Mouse (Mus musculus) lung, postnatal 36 days (tissue): ENCODE measurements at regions not wholly inside any gene's neighbourhood (a gene's known extent, or its start where the extent isn't known, plus 50 kb on each side); places are given as distances from the start of the nearest gene placed in this dataset.
A peak's percentile ranks its signal among the peaks of the same experiment; 100 is the strongest.

ENCODE experiments used
- DNase-seq: peaks from one replicate; pipeline ENCODE4 v3.0.0; 2022; ENCODE audit warnings: mixed read lengths

DNA sequence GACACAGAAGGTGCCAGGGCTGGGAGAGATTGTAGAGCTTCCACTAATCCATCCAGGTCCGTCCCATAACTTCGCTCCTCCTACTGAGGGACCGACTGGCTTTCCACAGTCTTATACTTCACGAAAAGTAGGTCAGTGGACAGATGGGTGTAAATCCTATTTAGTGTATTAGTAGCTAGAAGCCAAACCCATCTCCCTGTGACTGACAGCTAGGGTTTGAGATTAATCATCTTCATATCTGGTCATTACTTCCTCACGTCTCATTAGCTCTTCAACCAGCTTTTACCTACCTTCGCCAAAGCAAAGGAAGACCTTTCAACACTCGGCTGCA is 60.4 kb upstream of the Scaf11 start:
- DNase-seq = no peak

DNA sequence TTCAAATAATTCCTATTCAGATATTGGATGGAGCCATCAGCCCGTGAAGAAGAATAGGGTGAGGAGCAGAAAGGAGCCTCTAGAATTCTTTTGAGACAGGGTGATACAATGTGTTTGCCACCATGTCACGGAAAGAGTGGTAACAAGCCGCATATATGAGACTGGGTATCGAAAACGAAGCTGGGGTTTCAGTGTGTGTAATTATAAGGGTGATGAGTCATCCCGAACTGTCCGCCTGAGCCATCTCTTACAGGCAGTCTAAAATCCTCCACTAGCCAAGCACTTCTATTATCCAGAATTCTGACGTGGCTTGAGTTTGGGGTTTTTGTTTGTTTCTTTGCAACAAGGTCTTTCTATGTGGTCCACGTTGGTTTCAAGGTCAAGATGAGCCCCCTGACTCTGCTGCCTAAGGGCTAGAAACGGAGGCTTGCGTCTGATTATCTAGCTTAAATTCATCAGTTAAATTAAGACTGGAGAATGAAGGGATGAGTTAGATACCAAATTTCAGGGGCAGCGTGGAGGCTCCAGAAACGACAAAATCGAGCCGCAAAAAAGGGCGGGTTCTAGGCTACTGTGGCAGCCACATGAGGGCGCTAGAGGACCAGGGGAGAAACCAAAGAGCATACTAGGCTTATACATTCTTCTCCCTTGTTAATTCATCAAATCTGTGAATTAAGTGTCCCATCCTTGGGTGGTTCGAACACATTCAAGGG is 59.9 kb upstream of the Scaf11 start:
- peak; percentile 47 for DNase-seq

- DNase-seq = no peak
Observed at GRCm38 (mm10) chr15:96518156-96518555, 57.5 kb upstream of the Scaf11 start.

DNA sequence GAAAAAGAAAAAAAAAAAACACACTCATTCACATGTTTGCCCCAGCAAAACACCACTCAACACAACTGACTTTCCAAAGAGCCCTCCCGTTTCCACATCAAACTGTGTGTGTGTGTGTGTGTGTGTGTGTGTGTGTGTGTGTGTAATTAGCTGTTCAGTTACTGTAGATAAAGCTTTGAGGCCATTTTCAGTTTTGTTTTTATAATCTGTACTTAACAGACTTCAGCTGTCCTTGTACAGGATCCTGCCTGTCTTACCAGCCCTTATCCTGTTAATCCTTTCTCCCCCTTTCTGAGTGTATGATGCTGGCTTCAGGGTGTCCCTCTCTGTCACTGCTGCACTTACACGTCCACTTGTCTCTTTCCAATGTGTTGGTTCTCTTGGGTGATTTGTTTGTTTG is 55.0 kb upstream of the Scaf11 start:
- no peak for DNase-seq

- DNase-seq = no peak
Observed at GRCm38 (mm10) chr15:96512636-96513035, 52.0 kb upstream of the Scaf11 start.
